Comparison of ENCODE assay signal across 8 mouse cellular contexts in genomic region chr1:30874261-30875131, GRCm38 (mm10). TPM values are rescaled to one million over a fixed set of nuclear protein-coding genes. Genes with fewer than 3 reads are reported as not detected.
A peak's percentile ranks its signal among the peaks of the same experiment; 100 is the strongest.
DNase-seq lines count a peak whose midpoint lies in the region; ATAC-seq lines count a peak whose summit lies in the region.

No protein-coding gene starts in this region.

- WGBS in heart, embryonic 11.5 days (ENCODE audit: insufficient replicate concordance) = 53% methylated on average over 15 of the region's 15 CpGs
- 47% methylated on average over 15 of the region's 15 CpGs for WGBS in heart, embryonic 15.5 days
- 55% methylated on average over 15 of the region's 15 CpGs for WGBS in midbrain, embryonic 11.5 days

- H3K4me1 ChIP-seq in heart, embryonic 11.5 days (ENCODE audit: control insufficient read depth, insufficient read depth, low read length) = peaks cover 4% of the 10 kb centered on the region; the same call in 1 of the 2 replicates
- peaks cover 12% of the 10 kb centered on the region for H3K4me1 ChIP-seq in heart, embryonic 15.5 days (replicated peaks)
- H3K4me1 ChIP-seq in midbrain, embryonic 11.5 days (ENCODE audit: control insufficient read depth, insufficient read depth, low read length) = peaks cover 3% of the 10 kb centered on the region; the same call in 1 of the 2 replicates

- H3K27ac ChIP-seq in heart, embryonic 11.5 days (ENCODE audit: low read depth, low read length) = peak overlapping the region; percentile 99
- peak overlapping the region; percentile 99 for H3K27ac ChIP-seq in heart, embryonic 15.5 days
- H3K27ac ChIP-seq in midbrain, embryonic 11.5 days (ENCODE audit: low read depth, low read length) = peak overlapping the region; percentile 99

- H3K27me3 ChIP-seq in heart, embryonic 11.5 days (ENCODE audit: control insufficient read depth, insufficient read depth, low read length) = no peaks in the 10 kb centered on the region
- H3K27me3 ChIP-seq in heart, embryonic 15.5 days = no peaks in the 10 kb centered on the region
- no peaks in the 10 kb centered on the region for H3K27me3 ChIP-seq in midbrain, embryonic 11.5 days (ENCODE audit: control insufficient read depth, insufficient read depth, low read length)

- DNase-seq in heart, postnatal 36 days = no peak
- peak; percentile 49 for DNase-seq in ES-CJ7 (ENCODE audit: low read depth, low spot score)
- peak; percentile 84 for DNase-seq in midbrain, embryonic 11.5 days (ENCODE audit: low spot score, missing footprints)
- DNase-seq in left cerebral cortex, postnatal 36 days (ENCODE audit: low spot score in 2 of 2) = no peak
- no peak for DNase-seq in ovary, postnatal 14 days (ENCODE audit: low spot score)
- DNase-seq in frontal cortex, postnatal 36 days (ENCODE audit: low spot score in 2 of 2) = no peak

- H3K9ac ChIP-seq in heart, embryonic 11.5 days (ENCODE audit: low read depth, low read length) = peak overlapping the region; percentile 96
- peak overlapping the region; percentile 94 for H3K9ac ChIP-seq in heart, embryonic 15.5 days
- peak overlapping the region; percentile 97 for H3K9ac ChIP-seq in midbrain, embryonic 11.5 days (ENCODE audit: low read length)

- H3K36me3 ChIP-seq in heart, embryonic 11.5 days (ENCODE audit: control insufficient read depth, insufficient read depth, low read length) = no peaks in the 10 kb centered on the region
- no peaks in the 10 kb centered on the region for H3K36me3 ChIP-seq in heart, embryonic 15.5 days
- H3K36me3 ChIP-seq in midbrain, embryonic 11.5 days (ENCODE audit: control insufficient read depth, insufficient read depth, low read length) = no peaks in the 10 kb centered on the region

- no peaks in the 10 kb centered on the region for H3K9me3 ChIP-seq in heart, embryonic 11.5 days (replicated peaks; ENCODE audit: control insufficient read depth, low read length)
- no peaks in the 10 kb centered on the region for H3K9me3 ChIP-seq in heart, embryonic 15.5 days (replicated peaks)
- H3K9me3 ChIP-seq in midbrain, embryonic 11.5 days (ENCODE audit: control insufficient read depth, low read length) = no peaks in the 10 kb centered on the region

- H3K4me2 ChIP-seq in heart, embryonic 11.5 days = peak overlapping the region; percentile 61
- peak overlapping the region; percentile 67 for H3K4me2 ChIP-seq in heart, embryonic 15.5 days
- H3K4me2 ChIP-seq in midbrain, embryonic 11.5 days = peak overlapping the region; percentile 53

- H3K4me3 ChIP-seq in heart, embryonic 11.5 days (ENCODE audit: low read depth, low read length) = peak overlapping the region; percentile 92
- H3K4me3 ChIP-seq in heart, embryonic 15.5 days = peak overlapping the region; percentile 89
- peak overlapping the region; percentile 87 for H3K4me3 ChIP-seq in midbrain, embryonic 11.5 days (ENCODE audit: low read depth, low read length)

- intact Hi-C loops in heart, postnatal 36 days (cut with DNase I) = loop anchor here (5.0 to 10.0 kb wide), 2 partner anchors 50 to 278 kb away; no protein-coding TSS in a partner anchor
- intact Hi-C loops in left cerebral cortex, postnatal 36 days (cut with DNase I) = loop anchor here (5.0 to 10.0 kb wide), 2 partner anchors 50 to 82 kb away; no protein-coding TSS in a partner anchor

- ATAC-seq in heart, embryonic 11.5 days (replicated peaks; ENCODE audit: insufficient number of reproducible peaks, low FRiP score, low TSS enrichment) = no peak; the same call in 1 of the 2 replicates
- no peak for ATAC-seq in heart, embryonic 15.5 days (replicated peaks; ENCODE audit: insufficient number of reproducible peaks, insufficient read depth, low FRiP score, low read depth)
- ATAC-seq in midbrain, embryonic 11.5 days (ENCODE audit: low FRiP score) = no peak

RNA-seq across cellular contexts. Expression of gene Phf3, which starts 0.8 kb away (rescaled TPM):
- 26.4 and 39.4 TPM in 2 replicates for polyA plus RNA-seq in heart, embryonic 11.5 days (2014; fragmentation: Nextera tagmentation; extraction: Ambion mirVana)
- total RNA-seq in heart, postnatal 36 days (2021) = 10 to 100 TPM; 42.3 to 48.8 TPM
- polyA plus RNA-seq in heart, embryonic 15.5 days (2015; fragmentation: Nextera tagmentation; extraction: Ambion mirVana) = 25.2 and 27.6 TPM in 2 replicates
- 37.8 and 44.0 TPM in 2 replicates for polyA plus RNA-seq in midbrain, embryonic 11.5 days (2014; fragmentation: Nextera tagmentation; extraction: Ambion mirVana)
- 100 to 1,000 TPM in 1 of 2 experiments, 10 to 100 TPM in 1; 75.6 to 110 TPM for total RNA-seq in left cerebral cortex, postnatal 36 days (2021)

Comparison
In these comparisons a context has a peak if more than half of its experiments do, and no peak if none do; other contexts are left out.
1. DNase-seq: peak in ES-CJ7 (single experiment) and midbrain, embryonic 11.5 days (single experiment); none in heart, postnatal 36 days (0 of 2), left cerebral cortex, postnatal 36 days (0 of 2), ovary, postnatal 14 days (single experiment) and frontal cortex, postnatal 36 days (0 of 2).
2. Peak in every context shown above with its lines, with median percentiles within 50 percentile points of each other: H3K27ac ChIP-seq, H3K4me2 ChIP-seq, H3K4me3 ChIP-seq and H3K9ac ChIP-seq.